Mouse (Mus musculus): ENCODE measurements around the gene Adipor2. TPM values are rescaled to one million over a fixed set of nuclear protein-coding genes. Genes with fewer than 3 reads are reported as not detected.
A peak's percentile ranks its signal among the peaks of the same experiment; 100 is the strongest.

The Adipor2 gene
- total and polyA plus RNA-seq, 2 experiments from 2014 or later = 25.3 to 42.5 TPM

DNA sequence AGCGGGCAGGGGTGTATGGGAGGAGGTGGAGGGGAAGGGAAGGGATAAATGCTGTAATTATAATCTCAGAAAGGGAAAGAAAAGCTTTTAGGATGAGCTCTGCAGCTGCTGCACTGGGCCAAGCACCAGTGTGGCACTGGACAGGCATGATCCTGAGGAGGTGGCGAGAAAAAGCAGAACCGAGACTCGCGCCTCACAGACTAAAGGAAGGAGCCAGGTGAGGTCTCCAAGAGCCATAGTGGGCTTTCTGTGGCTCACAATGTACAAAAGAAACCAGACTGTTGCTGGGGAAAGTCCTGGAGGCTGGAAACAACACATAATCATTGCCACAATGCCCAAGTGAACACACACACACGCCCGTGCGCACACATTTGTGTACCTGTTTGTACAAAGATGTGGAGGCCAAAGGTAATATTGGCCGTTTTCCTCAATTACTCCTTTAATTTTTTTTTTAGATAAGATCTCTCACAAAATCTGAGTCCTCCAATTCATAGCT, 66.8 kb downstream of the Adipor2 start:
- Histone ChIP-seq H3K4me2 (ENCODE audit: low read depth, low read length, poor library complexity, severe bottlenecking) (no peak overlapping the region), H3K27ac (ENCODE audit: low read depth, low read length) (no peak overlapping the region), H3K9me3 (ENCODE audit: low read length) (no peaks in the 10 kb centered on the region), H3K27me3 (ENCODE audit: insufficient read depth, low read length) (no peaks in the 10 kb centered on the region), H3K36me3 (ENCODE audit: insufficient read depth, low read length) (peaks cover 24% of the 10 kb centered on the region), H3K4me3 (ENCODE audit: low read depth, low read length) (no peak overlapping the region), H3K4me1 (ENCODE audit: insufficient read depth, low read length) (no peaks in the 10 kb centered on the region), H3K9ac (replicated peaks; ENCODE audit: low read length, poor library complexity, severe bottlenecking) (no peak overlapping the region)
- no peak for TF ChIP-seq CTCF (IDR thresholded peaks at IDR 0.05)
- WGBS = 89% methylated on average over 9 of the region's 9 CpGs
- no peak for DNase-seq (ENCODE audit: low spot score)
- no peak for ATAC-seq (ENCODE audit: low FRiP score)

- Histone ChIP-seq H3K4me3 (ENCODE audit: low read depth, low read length) (no peak overlapping the region), H3K27ac (ENCODE audit: low read depth, low read length) (no peak overlapping the region), H3K36me3 (ENCODE audit: insufficient read depth, low read length) (0 out of 2 replicates have a peak, but pooled peaks cover 5% of the 10 kb centered on the region), H3K27me3 (ENCODE audit: insufficient read depth, low read length) (no peaks in the 10 kb centered on the region), H3K9ac (replicated peaks; ENCODE audit: low read length, poor library complexity, severe bottlenecking) (no peak overlapping the region), H3K4me2 (ENCODE audit: low read depth, low read length, poor library complexity, severe bottlenecking) (no peak overlapping the region), H3K9me3 (ENCODE audit: low read length) (no peaks in the 10 kb centered on the region), H3K4me1 (ENCODE audit: insufficient read depth, low read length) (no peaks in the 10 kb centered on the region)
- peak; percentile 97 for TF ChIP-seq CTCF (IDR thresholded peaks at IDR 0.05)
- DNase-seq (ENCODE audit: low spot score) = peak; percentile 95
- 4% methylated on average over 1 of the region's 1 CpGs for WGBS
- peak; percentile 59 for ATAC-seq (ENCODE audit: low FRiP score)
Observed at GRCm38 (mm10) chr6:119348234-119348633, 69.3 kb downstream of the Adipor2 start.

DNA sequence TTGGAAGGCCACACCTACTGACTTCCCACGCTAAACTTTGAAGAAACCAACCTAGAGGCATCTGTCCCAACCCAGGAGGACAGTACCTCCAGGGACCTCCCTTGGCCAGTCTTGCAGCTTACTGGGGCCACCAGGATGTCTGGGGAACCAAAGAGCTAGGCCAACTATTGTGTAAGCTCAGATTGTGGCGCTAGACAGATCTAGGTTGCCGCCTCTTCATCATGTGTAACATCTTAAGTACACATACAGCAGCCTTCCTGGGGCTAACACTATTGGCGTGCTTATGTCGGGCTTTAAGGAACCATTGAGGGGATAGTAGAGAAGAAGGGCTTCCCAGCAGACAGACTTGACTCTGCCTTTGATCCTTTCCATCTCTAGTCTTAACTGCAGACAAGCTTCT, 69.7 kb downstream of the Adipor2 start:
- H3K4me2 ChIP-seq (ENCODE audit: low read depth, low read length, poor library complexity, severe bottlenecking) = no peak overlapping the region
- H3K36me3 ChIP-seq (ENCODE audit: insufficient read depth, low read length) = 0 out of 2 replicates have a peak, but pooled peaks cover 4% of the 10 kb centered on the region
- H3K27me3 ChIP-seq (ENCODE audit: insufficient read depth, low read length) = no peaks in the 10 kb centered on the region
- no peaks in the 10 kb centered on the region for H3K4me1 ChIP-seq (ENCODE audit: insufficient read depth, low read length)
- no peak overlapping the region for H3K9ac ChIP-seq (replicated peaks; ENCODE audit: low read length, poor library complexity, severe bottlenecking)
- H3K27ac ChIP-seq (ENCODE audit: low read depth, low read length) = no peak overlapping the region
- H3K4me3 ChIP-seq (ENCODE audit: low read depth, low read length) = no peak overlapping the region
- WGBS = 75% methylated on average over 5 of the region's 5 CpGs
- DNase-seq (ENCODE audit: low spot score) = no peak
- no peak for TF ChIP-seq CTCF (IDR thresholded peaks at IDR 0.05)
- ATAC-seq (ENCODE audit: low FRiP score) = peak; percentile 15; the same call in 1 of the 2 replicates
- no peaks in the 10 kb centered on the region for H3K9me3 ChIP-seq (ENCODE audit: low read length)

GRCm38 (mm10) chr6:119346257-119346656, 71.2 kb downstream of the Adipor2 start:
- DNase-seq (ENCODE audit: low spot score) = no peak
- Histone ChIP-seq H3K36me3 (ENCODE audit: insufficient read depth, low read length) (no peaks in the 10 kb centered on the region), H3K4me1 (ENCODE audit: insufficient read depth, low read length) (no peaks in the 10 kb centered on the region), H3K4me2 (ENCODE audit: low read depth, low read length, poor library complexity, severe bottlenecking) (no peak overlapping the region), H3K9me3 (ENCODE audit: low read length) (no peaks in the 10 kb centered on the region), H3K27me3 (ENCODE audit: insufficient read depth, low read length) (no peaks in the 10 kb centered on the region), H3K4me3 (ENCODE audit: low read depth, low read length) (no peak overlapping the region), H3K27ac (ENCODE audit: low read depth, low read length) (no peak overlapping the region), H3K9ac (replicated peaks; ENCODE audit: low read length, poor library complexity, severe bottlenecking) (no peak overlapping the region)
- no peak for ATAC-seq (ENCODE audit: low FRiP score)
- no peak for TF ChIP-seq CTCF (IDR thresholded peaks at IDR 0.05)
- 70% methylated on average over 10 of the region's 10 CpGs for WGBS

GRCm38 (mm10) chr6:119341409-119341808, 76.1 kb downstream of the Adipor2 start:
- peak overlapping the region; percentile 49; the same call in 1 of the 2 replicates for H3K27ac ChIP-seq (ENCODE audit: low read depth, low read length)
- no peaks in the 10 kb centered on the region for H3K27me3 ChIP-seq (ENCODE audit: insufficient read depth, low read length)
- H3K36me3 ChIP-seq (ENCODE audit: insufficient read depth, low read length) = no peaks in the 10 kb centered on the region
- H3K4me2 ChIP-seq (ENCODE audit: low read depth, low read length, poor library complexity, severe bottlenecking) = no peak overlapping the region
- no peak overlapping the region for H3K9ac ChIP-seq (replicated peaks; ENCODE audit: low read length, poor library complexity, severe bottlenecking)
- no peaks in the 10 kb centered on the region for H3K9me3 ChIP-seq (ENCODE audit: low read length)
- no peaks in the 10 kb centered on the region for H3K4me1 ChIP-seq (ENCODE audit: insufficient read depth, low read length)
- DNase-seq (ENCODE audit: low spot score) (peak; percentile 86), ATAC-seq (ENCODE audit: low FRiP score) (peak; percentile 90)
- no peak overlapping the region for H3K4me3 ChIP-seq (ENCODE audit: low read depth, low read length)
- TF ChIP-seq CTCF (IDR thresholded peaks at IDR 0.05) = no peak

DNA sequence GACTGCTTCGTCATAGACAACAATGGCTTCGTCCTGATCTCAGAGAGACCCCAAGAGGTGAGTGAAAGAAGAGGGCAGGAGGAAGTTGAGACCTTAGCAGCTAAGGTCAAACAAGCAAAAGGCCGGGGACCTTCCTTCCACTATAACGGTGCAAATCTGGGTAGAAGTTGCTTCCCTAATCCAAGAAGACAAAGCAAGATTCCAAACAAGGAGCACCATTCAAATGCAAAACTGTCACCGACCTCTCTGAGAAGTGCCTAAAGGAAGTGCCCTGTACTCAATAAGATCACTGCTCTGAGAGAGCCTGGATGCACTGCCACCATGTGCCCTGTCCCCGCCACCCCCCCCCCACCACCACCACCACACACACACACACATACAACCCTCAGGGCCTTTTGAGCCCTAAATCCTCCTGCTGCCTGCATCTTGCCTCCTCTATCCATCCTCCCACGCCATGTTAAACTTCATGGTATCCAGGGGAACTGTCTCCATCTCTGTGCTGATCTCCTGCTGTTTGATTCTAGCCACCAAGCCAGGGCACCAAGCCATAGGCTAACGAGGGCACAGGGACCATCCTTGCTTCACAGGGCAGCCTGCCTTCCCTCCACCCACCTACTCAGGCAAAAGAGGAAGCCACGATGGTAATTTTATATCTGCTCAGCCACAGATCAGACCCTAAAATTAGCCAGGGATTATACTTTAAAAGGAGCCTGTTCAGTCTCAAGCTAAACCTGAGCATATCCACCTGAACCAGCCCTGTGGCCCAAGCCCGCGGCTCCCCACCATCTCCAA, 79.2 kb downstream of the Adipor2 start:
- Histone ChIP-seq H3K4me2 (ENCODE audit: low read depth, low read length, poor library complexity, severe bottlenecking) (no peak overlapping the region), H3K27ac (ENCODE audit: low read depth, low read length) (no peak overlapping the region), H3K4me1 (ENCODE audit: insufficient read depth, low read length) (no peaks in the 10 kb centered on the region), H3K4me3 (ENCODE audit: low read depth, low read length) (no peak overlapping the region), H3K36me3 (ENCODE audit: insufficient read depth, low read length) (no peaks in the 10 kb centered on the region), H3K9me3 (ENCODE audit: low read length) (no peaks in the 10 kb centered on the region), H3K27me3 (ENCODE audit: insufficient read depth, low read length) (no peaks in the 10 kb centered on the region), H3K9ac (replicated peaks; ENCODE audit: low read length, poor library complexity, severe bottlenecking) (no peak overlapping the region; the same call in 1 of the 2 replicates)
- no peak for TF ChIP-seq CTCF (IDR thresholded peaks at IDR 0.05)
- DNase-seq (ENCODE audit: low spot score) = no peak
- ATAC-seq (ENCODE audit: low FRiP score) = no peak
- WGBS = 27% methylated on average over 11 of the region's 11 CpGs

Data from midbrain, postnatal 0 days (tissue).